Mouse (Mus musculus): ENCODE data around the gene Spata5. TPM values are rescaled to one million over a fixed set of nuclear protein-coding genes. Genes with fewer than 3 reads are reported as not detected.

Gene Spata5
- polyA plus RNA-seq, 1 experiment from 2014 or later = 55.0 TPM

DNA sequence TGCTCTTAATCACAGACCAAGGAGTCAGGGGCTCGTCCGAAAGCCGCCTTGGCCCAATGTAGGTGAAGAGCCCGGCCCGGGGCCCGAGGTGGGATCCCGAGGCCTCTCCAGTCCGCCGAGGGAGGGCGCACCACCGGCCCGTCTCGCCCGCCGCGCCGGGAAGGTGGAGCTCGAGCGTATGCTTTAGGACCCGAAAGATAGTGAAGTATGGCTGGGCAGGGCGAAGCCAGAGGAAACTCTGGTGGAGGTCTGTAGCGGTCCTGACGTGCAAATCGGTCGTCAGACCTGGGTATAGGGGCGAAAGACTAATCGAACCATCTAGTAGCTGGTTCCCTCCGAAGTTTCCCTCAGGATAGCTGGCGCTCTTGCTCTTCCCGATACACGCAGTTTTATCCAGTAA is 61.6 kb downstream of the Spata5 start:
- Histone ChIP-seq H3K27ac (ENCODE audit: low read depth, low read length) (no peak overlapping the region), H3K36me3 (ENCODE audit: control insufficient read depth, insufficient read depth, low read length) (no peaks in the 10 kb centered on the region), H3K4me1 (replicated peaks; ENCODE audit: control insufficient read depth, insufficient read depth, low read length) (no peaks in the 10 kb centered on the region), H3K4me2 (ENCODE audit: low read depth, low read length, severe bottlenecking) (no peak overlapping the region), H3K4me3 (ENCODE audit: low read depth, low read length) (no peak overlapping the region), H3K27me3 (ENCODE audit: control insufficient read depth, insufficient read depth, low read length) (no peaks in the 10 kb centered on the region), H3K9ac (ENCODE audit: low read length) (no peak overlapping the region), H3K9me3 (ENCODE audit: control insufficient read depth, low read length) (no peaks in the 10 kb centered on the region)
- ATAC-seq (replicated peaks; ENCODE audit: low FRiP score) (no peak), DNase-seq (ENCODE audit: low spot score) (no peak)
- 88% methylated on average over 31 of the region's 31 CpGs for WGBS

GRCm38 (mm10) chr3:37482720-37483119 is 63.0 kb downstream of the Spata5 start:
- H3K9ac ChIP-seq (ENCODE audit: low read length) = no peak overlapping the region
- no peaks in the 10 kb centered on the region for H3K4me1 ChIP-seq (replicated peaks; ENCODE audit: control insufficient read depth, insufficient read depth, low read length)
- H3K4me2 ChIP-seq (ENCODE audit: low read depth, low read length, severe bottlenecking) = no peak overlapping the region
- no peak for ATAC-seq (replicated peaks; ENCODE audit: low FRiP score)
- H3K4me3 ChIP-seq (ENCODE audit: low read depth, low read length) = no peak overlapping the region
- no peaks in the 10 kb centered on the region for H3K27me3 ChIP-seq (ENCODE audit: control insufficient read depth, insufficient read depth, low read length)
- no peaks in the 10 kb centered on the region for H3K9me3 ChIP-seq (ENCODE audit: control insufficient read depth, low read length)
- H3K27ac ChIP-seq (ENCODE audit: low read depth, low read length) = no peak overlapping the region
- no peaks in the 10 kb centered on the region for H3K36me3 ChIP-seq (ENCODE audit: control insufficient read depth, insufficient read depth, low read length)
- WGBS = 87% methylated on average over 1 of the region's 1 CpGs
- no peak for DNase-seq (ENCODE audit: low spot score)

GRCm38 (mm10) chr3:37483709-37484265 is 64.1 kb downstream of the Spata5 start:
- Histone ChIP-seq H3K36me3 (ENCODE audit: control insufficient read depth, insufficient read depth, low read length) (no peaks in the 10 kb centered on the region), H3K9me3 (ENCODE audit: control insufficient read depth, low read length) (no peaks in the 10 kb centered on the region), H3K4me1 (replicated peaks; ENCODE audit: control insufficient read depth, insufficient read depth, low read length) (no peaks in the 10 kb centered on the region), H3K9ac (ENCODE audit: low read length) (no peak overlapping the region), H3K27ac (ENCODE audit: low read depth, low read length) (no peak overlapping the region), H3K4me2 (ENCODE audit: low read depth, low read length, severe bottlenecking) (no peak overlapping the region), H3K27me3 (ENCODE audit: control insufficient read depth, insufficient read depth, low read length) (no peaks in the 10 kb centered on the region), H3K4me3 (ENCODE audit: low read depth, low read length) (no peak overlapping the region)
- DNase-seq (ENCODE audit: low spot score) (no peak), ATAC-seq (replicated peaks; ENCODE audit: low FRiP score) (no peak)
- 88% methylated on average over 4 of the region's 4 CpGs for WGBS

GRCm38 (mm10) chr3:37487639-37488038 is 67.9 kb downstream of the Spata5 start:
- Histone ChIP-seq H3K4me1 (replicated peaks; ENCODE audit: control insufficient read depth, insufficient read depth, low read length) (no peaks in the 10 kb centered on the region), H3K27ac (ENCODE audit: low read depth, low read length) (no peak overlapping the region), H3K36me3 (ENCODE audit: control insufficient read depth, insufficient read depth, low read length) (no peaks in the 10 kb centered on the region), H3K27me3 (ENCODE audit: control insufficient read depth, insufficient read depth, low read length) (no peaks in the 10 kb centered on the region), H3K4me3 (ENCODE audit: low read depth, low read length) (no peak overlapping the region), H3K9ac (ENCODE audit: low read length) (no peak overlapping the region), H3K4me2 (ENCODE audit: low read depth, low read length, severe bottlenecking) (no peak overlapping the region), H3K9me3 (ENCODE audit: control insufficient read depth, low read length) (no peaks in the 10 kb centered on the region)
- ATAC-seq (replicated peaks; ENCODE audit: low FRiP score) (no peak), DNase-seq (ENCODE audit: low spot score) (no peak)
- WGBS = 90% methylated on average over 2 of the region's 2 CpGs

DNA sequence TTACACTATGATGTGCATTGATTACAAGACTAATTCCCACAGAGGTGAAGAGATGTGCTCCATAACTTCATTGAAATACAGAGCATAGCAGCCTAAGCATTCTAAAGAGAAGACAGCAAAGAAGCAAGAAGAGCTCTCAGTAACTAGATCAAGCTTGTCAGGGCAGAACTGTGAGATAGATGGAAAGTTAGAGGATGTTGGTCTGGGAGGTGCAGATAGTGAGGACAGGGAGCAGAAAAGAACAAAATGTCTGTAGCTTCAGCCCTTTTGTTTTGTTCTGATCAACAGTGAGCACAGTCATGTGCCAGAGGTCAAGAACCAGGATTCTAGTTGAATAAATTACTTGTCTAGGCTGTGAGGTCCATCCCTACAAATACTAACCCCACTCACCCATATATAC is 68.5 kb downstream of the Spata5 start:
- no peaks in the 10 kb centered on the region for H3K27me3 ChIP-seq (ENCODE audit: control insufficient read depth, insufficient read depth, low read length)
- DNase-seq (ENCODE audit: low spot score) (no peak), ATAC-seq (replicated peaks; ENCODE audit: low FRiP score) (no peak)
- H3K27ac ChIP-seq (ENCODE audit: low read depth, low read length) = no peak overlapping the region
- H3K4me2 ChIP-seq (ENCODE audit: low read depth, low read length, severe bottlenecking) = no peak overlapping the region
- H3K36me3 ChIP-seq (ENCODE audit: control insufficient read depth, insufficient read depth, low read length) = no peaks in the 10 kb centered on the region
- no peaks in the 10 kb centered on the region for H3K4me1 ChIP-seq (replicated peaks; ENCODE audit: control insufficient read depth, insufficient read depth, low read length)
- H3K4me3 ChIP-seq (ENCODE audit: low read depth, low read length) = no peak overlapping the region
- no peaks in the 10 kb centered on the region for H3K9me3 ChIP-seq (ENCODE audit: control insufficient read depth, low read length)
- no peak overlapping the region for H3K9ac ChIP-seq (ENCODE audit: low read length)

DNA sequence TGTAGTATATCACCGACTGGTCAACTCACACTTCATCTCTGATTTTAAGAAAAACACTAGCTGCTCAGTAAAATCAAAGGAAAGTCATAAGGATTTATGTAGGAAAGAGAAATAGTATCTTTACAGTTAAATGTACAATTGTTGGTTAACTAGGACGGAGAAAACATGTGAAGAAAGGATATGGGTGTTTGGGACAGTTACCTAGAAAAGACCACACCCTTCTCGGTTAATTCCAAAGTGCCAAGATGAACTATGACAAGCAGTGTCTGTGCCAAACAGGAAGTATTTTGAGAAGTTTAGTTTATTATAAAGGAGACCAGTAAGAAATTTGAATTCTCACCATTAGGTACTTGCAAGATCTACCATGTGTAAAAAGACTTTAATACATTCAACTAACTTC is 70.3 kb downstream of the Spata5 start:
- Histone ChIP-seq H3K9me3 (ENCODE audit: control insufficient read depth, low read length) (no peaks in the 10 kb centered on the region), H3K4me1 (replicated peaks; ENCODE audit: control insufficient read depth, insufficient read depth, low read length) (no peaks in the 10 kb centered on the region), H3K9ac (ENCODE audit: low read length) (no peak overlapping the region), H3K27me3 (ENCODE audit: control insufficient read depth, insufficient read depth, low read length) (no peaks in the 10 kb centered on the region), H3K4me2 (ENCODE audit: low read depth, low read length, severe bottlenecking) (no peak overlapping the region), H3K4me3 (ENCODE audit: low read depth, low read length) (no peak overlapping the region), H3K36me3 (ENCODE audit: control insufficient read depth, insufficient read depth, low read length) (no peaks in the 10 kb centered on the region), H3K27ac (ENCODE audit: low read depth, low read length) (no peak overlapping the region)
- 90% methylated on average over 3 of the region's 3 CpGs for WGBS
- ATAC-seq (replicated peaks; ENCODE audit: low FRiP score) = no peak
- DNase-seq (ENCODE audit: low spot score) = no peak

DNA sequence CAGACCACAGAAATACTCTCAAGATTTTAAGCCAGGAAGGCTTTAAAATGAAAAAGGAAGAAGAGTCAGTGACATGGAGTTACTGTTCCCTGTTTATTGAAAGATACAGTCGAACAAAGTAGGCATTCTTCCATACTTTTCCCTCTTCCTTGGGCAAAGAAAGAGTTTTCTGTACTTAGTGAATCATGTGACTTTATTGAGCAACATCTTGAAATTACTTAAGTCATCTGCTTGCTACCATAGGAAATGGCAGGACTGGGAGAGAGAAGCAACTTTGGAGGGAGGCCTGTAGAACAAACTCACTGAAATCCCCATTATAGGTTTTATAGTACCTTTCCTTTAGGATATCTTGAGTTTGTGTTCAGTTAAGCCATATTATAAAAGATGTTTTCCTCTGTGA is 81.2 kb downstream of the Spata5 start:
- H3K27me3 ChIP-seq (ENCODE audit: control insufficient read depth, insufficient read depth, low read length) = no peaks in the 10 kb centered on the region
- no peak for DNase-seq (ENCODE audit: low spot score)

GRCm38 (mm10) chr3:37502552-37502951 is 82.9 kb downstream of the Spata5 start:
- H3K4me3 ChIP-seq (ENCODE audit: low read depth, low read length) = no peak overlapping the region
- no peak overlapping the region for H3K4me2 ChIP-seq (ENCODE audit: low read depth, low read length, severe bottlenecking)
- H3K9me3 ChIP-seq (ENCODE audit: control insufficient read depth, low read length) = no peaks in the 10 kb centered on the region
- H3K4me1 ChIP-seq (replicated peaks; ENCODE audit: control insufficient read depth, insufficient read depth, low read length) = no peaks in the 10 kb centered on the region
- H3K36me3 ChIP-seq (ENCODE audit: control insufficient read depth, insufficient read depth, low read length) = no peaks in the 10 kb centered on the region
- H3K27ac ChIP-seq (ENCODE audit: low read depth, low read length) = no peak overlapping the region
- H3K9ac ChIP-seq (ENCODE audit: low read length) = no peak overlapping the region
- DNase-seq (ENCODE audit: low spot score) = no peak
- ATAC-seq (replicated peaks; ENCODE audit: low FRiP score) = no peak
- WGBS = 87% methylated on average over 2 of the region's 2 CpGs
- no peaks in the 10 kb centered on the region for H3K27me3 ChIP-seq (ENCODE audit: control insufficient read depth, insufficient read depth, low read length)

More for the DNA sequence above, 81.2 kb downstream of the Spata5 start:
- no peak overlapping the region for H3K27ac ChIP-seq (ENCODE audit: low read depth, low read length)
- H3K4me1 ChIP-seq (replicated peaks; ENCODE audit: control insufficient read depth, insufficient read depth, low read length) = no peaks in the 10 kb centered on the region
- H3K4me2 ChIP-seq (ENCODE audit: low read depth, low read length, severe bottlenecking) = no peak overlapping the region
- H3K4me3 ChIP-seq (ENCODE audit: low read depth, low read length) = no peak overlapping the region
- no peaks in the 10 kb centered on the region for H3K9me3 ChIP-seq (ENCODE audit: control insufficient read depth, low read length)
- no peaks in the 10 kb centered on the region for H3K36me3 ChIP-seq (ENCODE audit: control insufficient read depth, insufficient read depth, low read length)
- 71% methylated on average over 1 of the region's 1 CpGs for WGBS
- no peak overlapping the region for H3K9ac ChIP-seq (ENCODE audit: low read length)
- ATAC-seq (replicated peaks; ENCODE audit: low FRiP score) = no peak

DNA sequence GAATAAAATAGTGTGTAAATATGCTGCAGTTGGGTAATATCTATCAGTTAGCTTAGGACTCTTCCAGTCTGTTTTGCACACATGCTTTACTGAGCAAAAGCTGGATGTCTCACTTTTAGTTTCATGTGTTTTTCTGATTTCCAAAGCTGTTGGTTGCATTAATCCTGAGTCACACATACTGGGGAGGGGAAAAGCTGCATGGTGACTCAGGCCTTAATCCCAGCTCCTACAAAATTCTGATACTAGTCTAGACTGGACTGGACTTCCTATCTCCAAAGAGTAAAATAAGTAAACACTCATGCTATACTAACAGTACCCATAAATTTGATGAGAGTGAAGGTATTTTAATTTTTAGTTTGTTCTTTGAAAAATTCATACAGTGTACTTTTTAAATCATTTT is 84.2 kb downstream of the Spata5 start:
- DNase-seq (ENCODE audit: low spot score) (no peak), ATAC-seq (replicated peaks; ENCODE audit: low FRiP score) (no peak)
- no peaks in the 10 kb centered on the region for H3K27me3 ChIP-seq (ENCODE audit: control insufficient read depth, insufficient read depth, low read length)
- H3K4me1 ChIP-seq (replicated peaks; ENCODE audit: control insufficient read depth, insufficient read depth, low read length) = no peaks in the 10 kb centered on the region
- H3K4me2 ChIP-seq (ENCODE audit: low read depth, low read length, severe bottlenecking) = no peak overlapping the region
- H3K36me3 ChIP-seq (ENCODE audit: control insufficient read depth, insufficient read depth, low read length) = no peaks in the 10 kb centered on the region
- no peak overlapping the region for H3K4me3 ChIP-seq (ENCODE audit: low read depth, low read length)
- H3K9ac ChIP-seq (ENCODE audit: low read length) = no peak overlapping the region
- no peak overlapping the region for H3K27ac ChIP-seq (ENCODE audit: low read depth, low read length)
- no peaks in the 10 kb centered on the region for H3K9me3 ChIP-seq (ENCODE audit: control insufficient read depth, low read length)
